Mouse (Mus musculus): ENCODE measurements around the gene Olfr381. TPM values are rescaled to one million over a fixed set of nuclear protein-coding genes. Genes with fewer than 3 reads are reported as not detected.
"Not testable (repeated sequence)": the region's sequence is repeated elsewhere in the genome, so short reads cannot be mapped to it uniquely, and the experiment has no call there.

Olfr381 gene
- not detected in 2 replicates for polyA plus RNA-seq (2016; fragmentation: Nextera tagmentation; extraction: Ambion mirVana)

DNA sequence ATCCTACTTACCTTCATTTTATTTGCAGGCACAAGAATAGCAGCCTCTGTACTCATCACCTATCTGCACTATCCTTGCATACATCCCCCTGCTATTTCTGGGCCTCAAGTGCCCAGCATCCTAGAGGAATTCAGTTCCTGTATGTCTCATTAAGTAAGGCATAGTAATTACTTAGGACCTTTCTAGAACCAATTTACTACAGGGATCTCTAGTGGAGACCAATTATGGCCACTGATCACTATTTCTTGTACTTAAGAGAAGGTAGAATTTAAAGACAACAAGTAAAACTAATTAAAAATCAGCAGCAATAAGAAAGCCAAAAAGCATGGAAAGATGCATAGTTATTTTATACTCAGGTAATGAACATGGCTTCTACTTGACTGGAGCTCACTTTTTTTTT, at the start of gene Olfr381:
Olfr381 (minus strand) TSS at position 101 of the 400 bp plus-strand sequence.
- Histone ChIP-seq H3K27ac (no peak within 1 kb of the TSS), H3K9ac (no peak within 1 kb of the TSS), H3K27me3 (no peaks in the 10 kb centered on the region), H3K9me3 (no peaks in the 10 kb centered on the region), H3K4me2 (no peak within 1 kb of the TSS), H3K4me3 (replicated peaks) (no peak within 1 kb of the TSS), H3K4me1 (no peaks in the 10 kb centered on the region), H3K36me3 (replicated peaks) (no peaks in the 10 kb centered on the region)
- no peak for ATAC-seq (ENCODE audit: low FRiP score)

- not testable (repeated sequence) for H3K4me1 ChIP-seq; H3K4me2 ChIP-seq; H3K27me3 ChIP-seq; H3K9ac ChIP-seq; H3K27ac ChIP-seq; H3K4me3 ChIP-seq (replicated peaks); H3K36me3 ChIP-seq (replicated peaks); ATAC-seq (ENCODE audit: low FRiP score)
- H3K9me3 ChIP-seq = peaks cover 15% of the 10 kb centered on the region
- WGBS = 89% methylated on average over 1 of the region's 1 CpGs
These were observed 37.6 kb upstream of the Olfr381 start for GRCm38 (mm10) chr11:73528971-73529370.

GRCm38 (mm10) chr11:73517097-73517496, 25.7 kb upstream of the Olfr381 start, which contains the start of gene Olfr382:
Gene Olfr382, minus strand, starts transcription at chr11:73517197.
- Histone ChIP-seq H3K9ac (no peak within 1 kb of the TSS), H3K4me3 (replicated peaks) (no peak within 1 kb of the TSS)
- no peak for ATAC-seq (ENCODE audit: low FRiP score)

DNA sequence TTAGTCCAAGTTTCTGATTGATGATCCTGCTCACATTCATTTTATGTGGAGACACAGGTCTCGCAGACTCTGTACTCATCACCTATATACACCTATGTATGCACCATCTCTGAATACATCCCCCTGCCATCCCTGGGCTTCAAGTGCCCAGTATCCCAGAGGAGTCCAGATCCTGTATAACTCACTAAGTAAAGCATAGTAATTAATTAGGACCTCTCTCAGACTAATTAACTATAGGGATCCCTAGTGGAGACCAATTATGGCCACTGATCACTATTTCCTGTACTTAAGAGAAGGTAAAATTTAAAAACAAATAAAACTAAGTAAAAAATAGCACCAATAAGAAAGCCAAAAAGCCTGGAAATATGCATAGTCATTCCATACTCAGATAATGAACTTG, 34.0 kb downstream of the Olfr381 start, which contains the start of gene Olfr380:
Olfr380 (minus strand) TSS at position 101 of the 400 bp plus-strand sequence.
- Histone ChIP-seq H3K27me3 (no peaks in the 10 kb centered on the region), H3K4me1 (no peaks in the 10 kb centered on the region), H3K36me3 (replicated peaks) (no peaks in the 10 kb centered on the region), H3K4me3 (replicated peaks) (no peak within 1 kb of the TSS), H3K4me2 (no peak within 1 kb of the TSS), H3K9me3 (0 out of 2 replicates have a peak, but pooled peaks cover 3% of the 10 kb centered on the region), H3K27ac (no peak within 1 kb of the TSS), H3K9ac (no peak within 1 kb of the TSS)
- 97% methylated on average over 1 of the region's 1 CpGs for WGBS
- no peak for ATAC-seq (ENCODE audit: low FRiP score)

More at GRCm38 (mm10) chr11:73517097-73517496, 25.7 kb upstream of the Olfr381 start, which contains the start of gene Olfr382:
- peaks cover 23% of the 10 kb centered on the region for H3K9me3 ChIP-seq
- H3K36me3 ChIP-seq (replicated peaks) = no peaks in the 10 kb centered on the region
- H3K4me2 ChIP-seq = no peak within 1 kb of the TSS
- H3K27me3 ChIP-seq = no peaks in the 10 kb centered on the region
- H3K4me1 ChIP-seq = no peaks in the 10 kb centered on the region
- H3K27ac ChIP-seq = no peak within 1 kb of the TSS

Other genes starting within 250 kb of the Olfr381 start
- 0.04 TPM in 1 of 2 replicates, not detected in the other for gene Trpv3, start 224.2 kb downstream of the Olfr381 start, polyA plus RNA-seq (2016; fragmentation: Nextera tagmentation; extraction: Ambion mirVana)
- gene Aspa, start 162.0 kb downstream of the Olfr381 start, polyA plus RNA-seq (2016; fragmentation: Nextera tagmentation; extraction: Ambion mirVana) = 0.33 TPM in 1 of 2 replicates, not detected in the other
- not detected in 2 replicates for gene Gm49340, start 161.9 kb downstream of the Olfr381 start, polyA plus RNA-seq (2016; fragmentation: Nextera tagmentation; extraction: Ambion mirVana)
- not detected in 2 replicates for gene Spata22, start 161.9 kb downstream of the Olfr381 start, polyA plus RNA-seq (2016; fragmentation: Nextera tagmentation; extraction: Ambion mirVana)
- gene Olfr20, start 140.8 kb downstream of the Olfr381 start, polyA plus RNA-seq (2016; fragmentation: Nextera tagmentation; extraction: Ambion mirVana) = 0.24 TPM in 1 of 2 replicates, not detected in the other
- gene Olfr376, start 120.4 kb downstream of the Olfr381 start, polyA plus RNA-seq (2016; fragmentation: Nextera tagmentation; extraction: Ambion mirVana) = not detected in 2 replicates
- gene Olfr1, start 92.0 kb downstream of the Olfr381 start, polyA plus RNA-seq (2016; fragmentation: Nextera tagmentation; extraction: Ambion mirVana) = not detected in 2 replicates
- not detected in 2 replicates for gene Olfr378, start 63.1 kb downstream of the Olfr381 start, polyA plus RNA-seq (2016; fragmentation: Nextera tagmentation; extraction: Ambion mirVana)
- not detected in 2 replicates for gene Olfr380, start 34.1 kb downstream of the Olfr381 start, polyA plus RNA-seq (2016; fragmentation: Nextera tagmentation; extraction: Ambion mirVana)
- gene Olfr382, start 25.6 kb upstream of the Olfr381 start, polyA plus RNA-seq (2016; fragmentation: Nextera tagmentation; extraction: Ambion mirVana) = not detected in 2 replicates
- not detected in 2 replicates for gene Olfr385, start 101.4 kb upstream of the Olfr381 start, polyA plus RNA-seq (2016; fragmentation: Nextera tagmentation; extraction: Ambion mirVana)
- gene Olfr384, start 107.0 kb upstream of the Olfr381 start, polyA plus RNA-seq (2016; fragmentation: Nextera tagmentation; extraction: Ambion mirVana) = not detected in 2 replicates
- not detected in 2 replicates for gene Zfp735, start 197.2 kb upstream of the Olfr381 start, polyA plus RNA-seq (2016; fragmentation: Nextera tagmentation; extraction: Ambion mirVana)

Data from forebrain, embryonic 12.5 days (tissue).